Mouse (Mus musculus) liver, embryonic 14.5 days (tissue): ENCODE data around the gene Stard9.

Experiments used
- CTCF ChIP-seq: IDR thresholded peaks from 2 replicates; pipeline ENCODE4 v1.5.1; 2016; ENCODE audit warnings: antibody characterized with exemption, low read depth, control low read depth
- EP300 ChIP-seq: IDR thresholded peaks from 2 replicates; pipeline ENCODE4 v1.6.1; 2016; ENCODE audit warnings: antibody characterized with exemption, low read depth

- TF ChIP-seq CTCF (no peak), EP300 (no peak)
Measured at GRCm38 (mm10) chr2:120630246-120630645, 1.3 kb downstream of the Stard9 start.
